ENCODE assay signal across 27 mouse cellular contexts in the genomic region with DNA sequence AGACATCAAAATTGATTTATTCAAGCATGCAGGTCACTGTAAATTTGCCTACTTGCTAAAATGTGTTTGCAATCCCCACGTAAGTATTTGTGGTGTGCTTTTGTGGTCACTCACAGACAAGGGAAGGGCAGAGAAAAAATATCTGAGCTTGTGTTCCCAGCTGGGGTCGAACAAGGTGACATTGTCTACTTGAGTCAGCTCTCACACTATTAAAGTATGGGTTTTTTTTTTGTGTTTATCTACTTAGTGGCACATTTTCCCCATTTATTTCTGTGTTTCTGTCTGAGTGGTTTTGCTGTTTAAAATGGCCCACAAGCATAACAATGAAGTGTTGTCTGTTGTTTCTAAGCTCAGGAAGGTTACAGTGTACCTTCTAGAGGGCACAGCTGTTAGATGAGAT.
DNase-seq lines count a peak whose midpoint lies in the region; ATAC-seq and TF ChIP-seq lines count a peak whose summit lies in the region.
"Had no signal": no experiment of that assay in that cellular context is flagged by ENCODE, and none has a peak within 500 bp of the region (broad histone marks: within the 10 kb centered on the region; RNA-seq: fewer than 3 reads in every experiment).

No protein-coding gene starts in this region.

- no peak overlapping the region for H3K4me3 ChIP-seq in lung, adult 2 months (replicated peaks; ENCODE audit: extremely low read depth, low read depth, low read length)
- H3K4me3 ChIP-seq in stomach, embryonic 16.5 days (replicated peaks; ENCODE audit: low read length) = no peak overlapping the region
- no peak overlapping the region for H3K4me3 ChIP-seq in gastrocnemius, adult 2 months
- H3K4me3 ChIP-seq: embryonic facial prominence, embryonic 12.5 days; embryonic facial prominence, embryonic 15.5 days; forebrain, embryonic 12.5 days; forebrain, embryonic 15.5 days; heart, adult 2 months; heart, embryonic 12.5 days; heart, embryonic 15.5 days; hindbrain, embryonic 10.5 days; hindbrain, embryonic 13.5 days had no signal

- no peak for TF ChIP-seq POLR2A in lung, adult 2 months (IDR thresholded peaks at IDR 0.05; ENCODE audit: borderline replicate concordance, extremely low read depth, low read depth, low read length)

- no peak overlapping the region for H3K27ac ChIP-seq in stomach, embryonic 16.5 days (ENCODE audit: low read length)
- no peak overlapping the region for H3K27ac ChIP-seq in gastrocnemius, adult 2 months
- H3K27ac ChIP-seq: embryonic facial prominence, embryonic 12.5 days; embryonic facial prominence, embryonic 15.5 days; forebrain, embryonic 12.5 days; forebrain, embryonic 15.5 days; heart, adult 2 months; heart, embryonic 15.5 days; hindbrain, embryonic 10.5 days; hindbrain, embryonic 13.5 days had no signal

- 51% methylated on average over 2 of the region's 2 CpGs for whole genome bisulfite sequencing in lung, adult 2 months
- 47% methylated on average over 2 of the region's 2 CpGs for WGBS in stomach, embryonic 16.5 days

- H3K4me2 ChIP-seq in stomach, embryonic 16.5 days (ENCODE audit: low read depth, low read length) = no peak overlapping the region
- H3K4me2 ChIP-seq: embryonic facial prominence, embryonic 12.5 days; embryonic facial prominence, embryonic 15.5 days; forebrain, embryonic 12.5 days; forebrain, embryonic 15.5 days; heart, embryonic 12.5 days; heart, embryonic 15.5 days; hindbrain, embryonic 13.5 days had no signal

- intact Hi-C loops in gastrocnemius, adult 2 months (cut with DNase I) = no loop called here

- TF ChIP-seq CTCF in lung, adult 2 months (IDR thresholded peaks at IDR 0.05; ENCODE audit: insufficient read depth, low read length) = no peak
- TF ChIP-seq CTCF in gastrocnemius, adult 2 months (IDR thresholded peaks at IDR 0.05) = no peak

- H3K4me1 ChIP-seq in lung, adult 2 months (ENCODE audit: control insufficient read depth, insufficient read depth, low read length) = no peaks in the 10 kb centered on the region
- H3K4me1 ChIP-seq in stomach, embryonic 16.5 days (ENCODE audit: control insufficient read depth, insufficient read depth, low read length) = 0 out of 2 replicates have a peak, but pooled peaks cover 9% of the 10 kb centered on the region
- H3K4me1 ChIP-seq: hindbrain, embryonic 10.5 days had no signal

- 0 out of 2 replicates have a peak, but pooled peaks have one; percentile 40 for ATAC-seq in stomach, embryonic 16.5 days (ENCODE audit: insufficient read depth, low FRiP score)
- ATAC-seq: forebrain, embryonic 15.5 days; hindbrain, embryonic 16.5 days; Patski had no signal

- peak; percentile 11 for DNase-seq in lung, postnatal 25 days (ENCODE audit: low spot score)
- DNase-seq in lung, adult 2 months = no peak
- DNase-seq in 3T3-L1 (ENCODE audit: low read depth, low spot score) = peak; percentile 26
- DNase-seq in Muller cell, postnatal 12 days (ENCODE audit: inconsistent ontology term) = peak; percentile 78
- DNase-seq in gastrocnemius, adult 2 months = no peak
- DNase-seq: adrenal gland, adult 2 months; adrenal gland, postnatal 14 days; cerebellum, adult 11 months; cerebellum, adult 2 months; cerebellum, adult 9-11 months; cerebellum, postnatal 25 days; gastrocnemius, postnatal 10 days; gastrocnemius, postnatal 36 days; heart, adult 2 months; heart, postnatal 10 days; heart, postnatal 36 days had no signal

- no peaks in the 10 kb centered on the region for H3K27me3 ChIP-seq in stomach, embryonic 16.5 days (ENCODE audit: control insufficient read depth, insufficient read depth, low read length)
- H3K27me3 ChIP-seq: embryonic facial prominence, embryonic 12.5 days; embryonic facial prominence, embryonic 15.5 days; forebrain, embryonic 12.5 days; forebrain, embryonic 15.5 days; heart, embryonic 12.5 days; heart, embryonic 15.5 days; hindbrain, embryonic 13.5 days; Patski had no signal

- H3K9ac ChIP-seq in stomach, embryonic 16.5 days (ENCODE audit: low read length) = no peak overlapping the region
- H3K9ac ChIP-seq: embryonic facial prominence, embryonic 12.5 days; embryonic facial prominence, embryonic 15.5 days; forebrain, embryonic 12.5 days; forebrain, embryonic 15.5 days; heart, embryonic 12.5 days; heart, embryonic 15.5 days; hindbrain, embryonic 13.5 days had no signal

- no peaks in the 10 kb centered on the region for H3K9me3 ChIP-seq in stomach, embryonic 16.5 days (replicated peaks; ENCODE audit: control insufficient read depth, low read length)
- H3K9me3 ChIP-seq: embryonic facial prominence, embryonic 12.5 days; embryonic facial prominence, embryonic 15.5 days; forebrain, embryonic 12.5 days; forebrain, embryonic 15.5 days; heart, embryonic 12.5 days; heart, embryonic 15.5 days; hindbrain, embryonic 10.5 days; hindbrain, embryonic 13.5 days had no signal

- no peaks in the 10 kb centered on the region for H3K36me3 ChIP-seq in stomach, embryonic 16.5 days (ENCODE audit: control insufficient read depth, insufficient read depth, low read length)
- H3K36me3 ChIP-seq: embryonic facial prominence, embryonic 12.5 days; embryonic facial prominence, embryonic 15.5 days; forebrain, embryonic 12.5 days; forebrain, embryonic 15.5 days; heart, embryonic 12.5 days; heart, embryonic 15.5 days; hindbrain, embryonic 10.5 days; hindbrain, embryonic 13.5 days had no signal

Comparison
In these comparisons a context has a peak if more than half of its experiments do, and no peak if none do; other contexts are left out.
1. DNase-seq: peak in lung, postnatal 25 days (single experiment), 3T3-L1 (single experiment) and Muller cell, postnatal 12 days (single experiment); none in lung, adult 2 months (single experiment) and gastrocnemius, adult 2 months (single experiment).